Mouse (Mus musculus): ENCODE data around the gene E2f7. TPM values are rescaled to one million over a fixed set of nuclear protein-coding genes. Genes with fewer than 3 reads are reported as not detected.

Gene E2f7
- polyA plus RNA-seq, 1 experiment: 15.4 TPM

- Histone ChIP-seq H3K79me3 (ENCODE audit: low read depth) (no peaks in the 10 kb centered on the region), H3ac (ENCODE audit: control insufficient read depth, insufficient read length, low read depth) (no peak overlapping the region), H3K4me3 (ENCODE audit: insufficient read depth, poor library complexity, severe bottlenecking) (no peak overlapping the region), H3K79me2 (ENCODE audit: control insufficient read depth, insufficient read depth) (no peaks in the 10 kb centered on the region), H3K27me3 (ENCODE audit: control insufficient read depth, insufficient read depth, insufficient read length) (no peaks in the 10 kb centered on the region), H3K36me3 (ENCODE audit: control insufficient read depth, insufficient read depth) (no peaks in the 10 kb centered on the region)
- TF ChIP-seq MAX (IDR thresholded peaks at IDR 0.05) (no peak), CEBPB (IDR thresholded peaks at IDR 0.05; ENCODE audit: low read depth) (no peak), USF1 (IDR thresholded peaks at IDR 0.05; ENCODE audit: low read depth) (no peak), MYOD1 (IDR thresholded peaks at IDR 0.05; ENCODE audit: control insufficient read depth, insufficient read length, low read depth) (no peak), CTCF (IDR thresholded peaks at IDR 0.05; ENCODE audit: control insufficient read depth, insufficient read depth, insufficient read length) (no peak), MYOG (IDR thresholded peaks at IDR 0.05; ENCODE audit: control insufficient read depth, extremely low read depth, insufficient read length) (no peak), FOSL1 (IDR thresholded peaks at IDR 0.05; ENCODE audit: insufficient read depth, low read length, poor library complexity, severe bottlenecking) (no peak)
Measured at GRCm38 (mm10) chr10:110806471-110806870, 61.2 kb downstream of the E2f7 start.

GRCm38 (mm10) chr10:110810528-110810927 is 65.3 kb downstream of the E2f7 start:
- no peaks in the 10 kb centered on the region for H3K36me3 ChIP-seq (ENCODE audit: control insufficient read depth, insufficient read depth)
- no peaks in the 10 kb centered on the region for H3K79me2 ChIP-seq (ENCODE audit: control insufficient read depth, insufficient read depth)
- TF ChIP-seq MAX (IDR thresholded peaks at IDR 0.05): no peak
- TF ChIP-seq MYOD1 (IDR thresholded peaks at IDR 0.05; ENCODE audit: control insufficient read depth, insufficient read length, low read depth): no peak
- no peak for TF ChIP-seq USF1 (IDR thresholded peaks at IDR 0.05; ENCODE audit: low read depth)
- no peak for TF ChIP-seq MYOG (IDR thresholded peaks at IDR 0.05; ENCODE audit: control insufficient read depth, extremely low read depth, insufficient read length)
- TF ChIP-seq CEBPB (IDR thresholded peaks at IDR 0.05; ENCODE audit: low read depth): no peak
- TF ChIP-seq CTCF (IDR thresholded peaks at IDR 0.05; ENCODE audit: control insufficient read depth, insufficient read depth, insufficient read length): no peak
- no peak for TF ChIP-seq FOSL1 (IDR thresholded peaks at IDR 0.05; ENCODE audit: insufficient read depth, low read length, poor library complexity, severe bottlenecking)
- H3ac ChIP-seq (ENCODE audit: control insufficient read depth, insufficient read length, low read depth): no peak overlapping the region
- H3K27me3 ChIP-seq (ENCODE audit: control insufficient read depth, insufficient read depth, insufficient read length): no peaks in the 10 kb centered on the region
- no peaks in the 10 kb centered on the region for H3K79me3 ChIP-seq (ENCODE audit: low read depth)
- no peak overlapping the region for H3K4me3 ChIP-seq (ENCODE audit: insufficient read depth, poor library complexity, severe bottlenecking)

- TF ChIP-seq CTCF (IDR thresholded peaks at IDR 0.05; ENCODE audit: control insufficient read depth, insufficient read depth, insufficient read length): no peak
- TF ChIP-seq MYOD1 (IDR thresholded peaks at IDR 0.05; ENCODE audit: control insufficient read depth, insufficient read length, low read depth): no peak
- no peak for TF ChIP-seq FOSL1 (IDR thresholded peaks at IDR 0.05; ENCODE audit: insufficient read depth, low read length, poor library complexity, severe bottlenecking)
- no peak for TF ChIP-seq USF1 (IDR thresholded peaks at IDR 0.05; ENCODE audit: low read depth)
- TF ChIP-seq CEBPB (IDR thresholded peaks at IDR 0.05; ENCODE audit: low read depth): no peak
- TF ChIP-seq MAX (IDR thresholded peaks at IDR 0.05): no peak
- no peak for TF ChIP-seq MYOG (IDR thresholded peaks at IDR 0.05; ENCODE audit: control insufficient read depth, extremely low read depth, insufficient read length)
- H3K79me2 ChIP-seq (ENCODE audit: control insufficient read depth, insufficient read depth): no peaks in the 10 kb centered on the region
Measured at GRCm38 (mm10) chr10:110811209-110811861, 66.1 kb downstream of the E2f7 start.

GRCm38 (mm10) chr10:110811862-110812225 is 66.6 kb downstream of the E2f7 start:
- Histone ChIP-seq H3K27me3 (ENCODE audit: control insufficient read depth, insufficient read depth, insufficient read length) (no peaks in the 10 kb centered on the region), H3ac (ENCODE audit: control insufficient read depth, insufficient read length, low read depth) (no peak overlapping the region), H3K79me3 (ENCODE audit: low read depth) (no peaks in the 10 kb centered on the region), H3K36me3 (ENCODE audit: control insufficient read depth, insufficient read depth) (no peaks in the 10 kb centered on the region), H3K79me2 (ENCODE audit: control insufficient read depth, insufficient read depth) (no peaks in the 10 kb centered on the region), H3K4me3 (ENCODE audit: insufficient read depth, poor library complexity, severe bottlenecking) (no peak overlapping the region)
- no peak for TF ChIP-seq MYOG (IDR thresholded peaks at IDR 0.05; ENCODE audit: control insufficient read depth, extremely low read depth, insufficient read length)
- TF ChIP-seq CTCF (IDR thresholded peaks at IDR 0.05; ENCODE audit: control insufficient read depth, insufficient read depth, insufficient read length): no peak
- TF ChIP-seq FOSL1 (IDR thresholded peaks at IDR 0.05; ENCODE audit: insufficient read depth, low read length, poor library complexity, severe bottlenecking): no peak
- no peak for TF ChIP-seq MYOD1 (IDR thresholded peaks at IDR 0.05; ENCODE audit: control insufficient read depth, insufficient read length, low read depth)
- no peak for TF ChIP-seq CEBPB (IDR thresholded peaks at IDR 0.05; ENCODE audit: low read depth)
- no peak for TF ChIP-seq MAX (IDR thresholded peaks at IDR 0.05)
- no peak for TF ChIP-seq USF1 (IDR thresholded peaks at IDR 0.05; ENCODE audit: low read depth)

More at GRCm38 (mm10) chr10:110811209-110811861, 66.1 kb downstream of the E2f7 start:
- Histone ChIP-seq H3K4me3 (ENCODE audit: insufficient read depth, poor library complexity, severe bottlenecking) (no peak overlapping the region), H3ac (ENCODE audit: control insufficient read depth, insufficient read length, low read depth) (no peak overlapping the region), H3K36me3 (ENCODE audit: control insufficient read depth, insufficient read depth) (no peaks in the 10 kb centered on the region), H3K79me3 (ENCODE audit: low read depth) (no peaks in the 10 kb centered on the region), H3K27me3 (ENCODE audit: control insufficient read depth, insufficient read depth, insufficient read length) (no peaks in the 10 kb centered on the region)

GRCm38 (mm10) chr10:110821139-110821538 is 75.9 kb downstream of the E2f7 start:
- no peaks in the 10 kb centered on the region for H3K27me3 ChIP-seq (ENCODE audit: control insufficient read depth, insufficient read depth, insufficient read length)
- H3K36me3 ChIP-seq (ENCODE audit: control insufficient read depth, insufficient read depth): no peaks in the 10 kb centered on the region
- no peaks in the 10 kb centered on the region for H3K79me2 ChIP-seq (ENCODE audit: control insufficient read depth, insufficient read depth)
- no peak for TF ChIP-seq MYOD1 (IDR thresholded peaks at IDR 0.05; ENCODE audit: control insufficient read depth, insufficient read length, low read depth)
- TF ChIP-seq USF1 (IDR thresholded peaks at IDR 0.05; ENCODE audit: low read depth): no peak
- no peak for TF ChIP-seq FOSL1 (IDR thresholded peaks at IDR 0.05; ENCODE audit: insufficient read depth, low read length, poor library complexity, severe bottlenecking)
- TF ChIP-seq MAX (IDR thresholded peaks at IDR 0.05): no peak
- TF ChIP-seq CEBPB (IDR thresholded peaks at IDR 0.05; ENCODE audit: low read depth): no peak
- no peak for TF ChIP-seq MYOG (IDR thresholded peaks at IDR 0.05; ENCODE audit: control insufficient read depth, extremely low read depth, insufficient read length)
- no peak for TF ChIP-seq CTCF (IDR thresholded peaks at IDR 0.05; ENCODE audit: control insufficient read depth, insufficient read depth, insufficient read length)
- no peak overlapping the region for H3K4me3 ChIP-seq (ENCODE audit: insufficient read depth, poor library complexity, severe bottlenecking)
- no peak overlapping the region for H3ac ChIP-seq (ENCODE audit: control insufficient read depth, insufficient read length, low read depth)
- no peaks in the 10 kb centered on the region for H3K79me3 ChIP-seq (ENCODE audit: low read depth)
